Comparison of ENCODE assay signal across 12 mouse cellular contexts in genomic region chr4:138496746-138497520, GRCm38 (mm10). TPM values are rescaled to one million over a fixed set of nuclear protein-coding genes. Genes with fewer than 3 reads are reported as not detected.
DNase-seq lines count a peak whose midpoint lies in the region; ATAC-seq and TF ChIP-seq lines count a peak whose summit lies in the region.
"Had no signal": no experiment of that assay in that cellular context is flagged by ENCODE, and none has a peak within 500 bp of the region (broad histone marks: within the 10 kb centered on the region; RNA-seq: fewer than 3 reads in every experiment).

No protein-coding gene starts in this region.

- no peak for ATAC-seq in forebrain, embryonic 16.5 days

- H3K9ac ChIP-seq in forebrain, embryonic 16.5 days (replicated peaks; ENCODE audit: low read depth, low read length) = no peak overlapping the region
- H3K9ac ChIP-seq: hindbrain, embryonic 15.5 days; liver, embryonic 15.5 days had no signal

- H3K4me3 ChIP-seq in layer of hippocampus, adult 2 months = no peak overlapping the region
- no peak overlapping the region for H3K4me3 ChIP-seq in forebrain, embryonic 16.5 days (replicated peaks; ENCODE audit: low read length)
- H3K4me3 ChIP-seq: hindbrain, embryonic 15.5 days; liver, embryonic 15.5 days had no signal

- no peaks in the 10 kb centered on the region for H3K9me3 ChIP-seq in forebrain, embryonic 16.5 days (ENCODE audit: control insufficient read depth, low read length)
- H3K9me3 ChIP-seq: hindbrain, embryonic 15.5 days; liver, embryonic 15.5 days had no signal

- no peak overlapping the region for H3K4me2 ChIP-seq in forebrain, embryonic 16.5 days (ENCODE audit: low read length)
- H3K4me2 ChIP-seq: liver, embryonic 15.5 days had no signal

- no peak for DNase-seq in layer of hippocampus, adult 2 months (ENCODE audit: low spot score in 2 of 2)
- DNase-seq in layer of hippocampus, postnatal 10 days (ENCODE audit: low spot score in 2 of 2) = no peak
- peak; percentile 29 for DNase-seq in MN1 (ENCODE audit: low spot score)
- DNase-seq in lung, postnatal 10 days = peak; percentile 81
- DNase-seq in thymus, postnatal 14 days = no peak
- DNase-seq in layer of hippocampus, adult 8-10 months (ENCODE audit: low spot score in 2 of 2) = no peak
- no peak for DNase-seq in urinary bladder, postnatal 14 days (ENCODE audit: low spot score)
- DNase-seq: cerebellum, postnatal 25 days; thymus, postnatal 4 days had no signal

- no peaks in the 10 kb centered on the region for H3K36me3 ChIP-seq in forebrain, embryonic 16.5 days (ENCODE audit: control insufficient read depth, insufficient read depth)
- H3K36me3 ChIP-seq: hindbrain, embryonic 15.5 days; liver, embryonic 15.5 days had no signal

- no peaks in the 10 kb centered on the region for H3K27me3 ChIP-seq in forebrain, embryonic 16.5 days (replicated peaks; ENCODE audit: control insufficient read depth, insufficient read depth, low read length)
- H3K27me3 ChIP-seq: hindbrain, embryonic 15.5 days had no signal

- TF ChIP-seq CTCF in layer of hippocampus, adult 2 months (conservative IDR thresholded peaks at IDR 0.05) = 0 out of 2 replicates have a peak, but pooled peaks have one; percentile 14

- 75% methylated on average over 24 of the region's 24 CpGs for WGBS in forebrain, embryonic 16.5 days

- peak overlapping the region; percentile 46; the same call in 1 of the 2 replicates for H3K27ac ChIP-seq in layer of hippocampus, adult 2 months
- H3K27ac ChIP-seq in forebrain, embryonic 16.5 days (ENCODE audit: low read length) = 0 out of 2 replicates have a peak overlapping the region, but pooled peaks have one; percentile 34
- H3K27ac ChIP-seq: hindbrain, embryonic 15.5 days; liver, embryonic 15.5 days had no signal

- H3K4me1 ChIP-seq in forebrain, embryonic 16.5 days (replicated peaks; ENCODE audit: control insufficient read depth, insufficient read depth, low read length) = peaks cover 36% of the 10 kb centered on the region
- H3K4me1 ChIP-seq: liver, embryonic 15.5 days had no signal

RNA-seq across cellular contexts. Expression of gene Camk2n1, which starts 42.8 kb away (rescaled TPM):
- total RNA-seq in layer of hippocampus, adult 2 months (2021) = 100 to 1,000 TPM; 378 to 385 TPM
- 100 to 1,000 TPM; 161 to 168 TPM for total RNA-seq in layer of hippocampus, postnatal 10 days (2021)
- 9.8 and 10.2 TPM in 2 replicates for polyA plus RNA-seq in forebrain, embryonic 16.5 days (2015; fragmentation: Nextera tagmentation; extraction: Ambion mirVana)
- total RNA-seq in layer of hippocampus, adult 8-10 months (2022) = 100 to 1,000 TPM; 317 to 356 (median 337) TPM

Comparison
In these comparisons a context has a peak if more than half of its experiments do, and no peak if none do; other contexts are left out.
1. DNase-seq: peak in MN1 (single experiment) and lung, postnatal 10 days (single experiment); none in layer of hippocampus, adult 2 months (0 of 2), layer of hippocampus, postnatal 10 days (0 of 2), thymus, postnatal 14 days (single experiment), layer of hippocampus, adult 8-10 months (0 of 2) and urinary bladder, postnatal 14 days (single experiment).